Comparison of ENCODE assay signal across 11 mouse cellular contexts in the genomic region with DNA sequence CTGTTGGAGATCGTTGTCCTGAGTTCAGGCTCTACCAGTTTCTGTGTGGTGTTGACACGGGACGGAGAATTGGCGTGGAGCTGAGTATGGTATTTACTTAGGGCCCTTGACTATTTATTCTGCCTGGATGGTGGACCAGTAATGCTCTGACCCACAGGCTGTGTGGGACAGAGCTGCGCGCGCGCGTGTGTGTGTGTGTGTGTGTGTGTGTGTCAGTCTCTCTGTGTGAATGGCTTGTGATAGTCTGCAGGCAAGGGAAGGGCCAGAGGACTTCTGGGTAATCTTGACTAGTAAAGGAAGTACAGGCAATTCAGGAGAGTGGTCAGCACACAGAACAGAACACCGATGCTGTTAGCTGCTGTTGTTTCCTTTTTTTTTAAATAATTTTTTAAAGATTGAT. TPM values are rescaled to one million over a fixed set of nuclear protein-coding genes. Genes with fewer than 3 reads are reported as not detected.
DNase-seq lines count a peak whose midpoint lies in the region; ATAC-seq and TF ChIP-seq lines count a peak whose summit lies in the region.
"Had no signal": no experiment of that assay in that cellular context is flagged by ENCODE, and none has a peak within 500 bp of the region (broad histone marks: within the 10 kb centered on the region; RNA-seq: fewer than 3 reads in every experiment).

No protein-coding gene starts in this region.

- 0 out of 2 replicates have a peak overlapping the region, but pooled peaks have one; percentile 41 for H3K27ac ChIP-seq in kidney, adult 2 months (ENCODE audit: insufficient read depth, low read depth, low read length)
- H3K27ac ChIP-seq in spleen, adult 2 months (ENCODE audit: insufficient read depth, low read length): peak overlapping the region; percentile 78
- H3K27ac ChIP-seq in liver, embryonic 11.5 days (ENCODE audit: low read depth, low read length): peak overlapping the region; percentile 60
- H3K27ac ChIP-seq in forebrain, postnatal 0 days (ENCODE audit: low read depth, low read length): no peak overlapping the region
- H3K27ac ChIP-seq: hindbrain, embryonic 15.5 days had no signal

- no peaks in the 10 kb centered on the region for H3K9me3 ChIP-seq in liver, embryonic 11.5 days (ENCODE audit: control insufficient read depth, low read length)
- H3K9me3 ChIP-seq in forebrain, postnatal 0 days (ENCODE audit: low read length): no peaks in the 10 kb centered on the region
- H3K9me3 ChIP-seq: embryonic facial prominence, embryonic 15.5 days; hindbrain, embryonic 15.5 days had no signal

- TF ChIP-seq CTCF in kidney, adult 2 months (conservative IDR thresholded peaks at IDR 0.05; ENCODE audit: insufficient read depth, insufficient read length, low read depth, low read length): no peak
- no peak for TF ChIP-seq CTCF in spleen, adult 2 months (IDR thresholded peaks at IDR 0.05; ENCODE audit: extremely low read depth, insufficient read depth, insufficient read length, insufficient replicate concordance)
- no peak for TF ChIP-seq CTCF in forebrain, postnatal 0 days (IDR thresholded peaks at IDR 0.05; ENCODE audit: low read depth)

- peak overlapping the region; percentile 34; the same call in 1 of the 2 replicates for H3K9ac ChIP-seq in liver, embryonic 11.5 days (ENCODE audit: low read depth, low read length)
- H3K9ac ChIP-seq in forebrain, postnatal 0 days: no peak overlapping the region
- H3K9ac ChIP-seq: embryonic facial prominence, embryonic 15.5 days; hindbrain, embryonic 15.5 days had no signal

- H3K4me2 ChIP-seq in liver, embryonic 11.5 days: peak overlapping the region; percentile 41
- no peak overlapping the region for H3K4me2 ChIP-seq in forebrain, postnatal 0 days (ENCODE audit: low read depth)
- H3K4me2 ChIP-seq: embryonic facial prominence, embryonic 15.5 days; hindbrain, embryonic 15.5 days had no signal

- ATAC-seq in liver, embryonic 11.5 days (replicated peaks; ENCODE audit: low FRiP score): no peak
- ATAC-seq in inflammation-experienced regulatory T-cells, adult 6 months: no peak
- no peak for ATAC-seq in forebrain, postnatal 0 days

- H3K4me1 ChIP-seq in kidney, adult 2 months (ENCODE audit: control insufficient read depth, insufficient read depth, low read length): peaks cover 21% of the 10 kb centered on the region
- H3K4me1 ChIP-seq in spleen, adult 2 months (ENCODE audit: control insufficient read depth, insufficient read depth, insufficient read length): peaks cover 42% of the 10 kb centered on the region
- peaks cover 62% of the 10 kb centered on the region for H3K4me1 ChIP-seq in liver, embryonic 11.5 days (replicated peaks; ENCODE audit: control insufficient read depth, insufficient read depth, low read length)
- peaks cover 12% of the 10 kb centered on the region for H3K4me1 ChIP-seq in forebrain, postnatal 0 days (ENCODE audit: insufficient read depth)

- 74% methylated on average over 10 of the region's 10 CpGs for WGBS in kidney, adult 2 months
- WGBS in spleen, adult 2 months: 81% methylated on average over 10 of the region's 10 CpGs
- 78% methylated on average over 10 of the region's 10 CpGs for WGBS in liver, embryonic 11.5 days
- 91% methylated on average over 10 of the region's 10 CpGs for WGBS in forebrain, postnatal 0 days

- DNase-seq in kidney, adult 2 months: no peak
- DNase-seq in kidney, adult 11 months: no peak
- DNase-seq in spleen, adult 2 months (ENCODE audit: low read depth in 1 of 2, low spot score in 2 of 2): no peak
- DNase-seq in spleen, adult 18-20 months: no peak
- DNase-seq in liver, embryonic 11.5 days (ENCODE audit: low spot score): no peak
- DNase-seq in forebrain, postnatal 0 days: no peak
- DNase-seq: cerebellum, adult 9-10 months; layer of hippocampus, postnatal 36 days had no signal

- no peak for TF ChIP-seq POLR2A in kidney, adult 2 months (IDR thresholded peaks at IDR 0.05; ENCODE audit: low read depth, low read length)
- TF ChIP-seq POLR2A in spleen, adult 2 months (IDR thresholded peaks at IDR 0.05; ENCODE audit: low read depth, low read length): no peak

- no peaks in the 10 kb centered on the region for H3K27me3 ChIP-seq in kidney, adult 2 months (replicated peaks; ENCODE audit: control insufficient read depth, insufficient read depth, low read length)
- no peaks in the 10 kb centered on the region for H3K27me3 ChIP-seq in spleen, adult 2 months (ENCODE audit: control insufficient read depth, insufficient read depth, low read length)
- no peaks in the 10 kb centered on the region for H3K27me3 ChIP-seq in liver, embryonic 11.5 days (replicated peaks; ENCODE audit: control insufficient read depth, insufficient read depth, low read length)
- no peaks in the 10 kb centered on the region for H3K27me3 ChIP-seq in forebrain, postnatal 0 days (ENCODE audit: insufficient read depth, low read length)
- H3K27me3 ChIP-seq: embryonic facial prominence, embryonic 15.5 days; hindbrain, embryonic 15.5 days had no signal

- no peaks in the 10 kb centered on the region for H3K36me3 ChIP-seq in kidney, adult 2 months (ENCODE audit: control insufficient read depth, insufficient read depth, low read length)
- H3K36me3 ChIP-seq in spleen, adult 2 months (ENCODE audit: control insufficient read depth, insufficient read depth, low read length): no peaks in the 10 kb centered on the region
- H3K36me3 ChIP-seq in liver, embryonic 11.5 days (ENCODE audit: control insufficient read depth, insufficient read depth, low read length): peaks cover 3% of the 10 kb centered on the region; the same call in 1 of the 2 replicates
- no peaks in the 10 kb centered on the region; the same call in 1 of the 2 replicates for H3K36me3 ChIP-seq in forebrain, postnatal 0 days (ENCODE audit: insufficient read depth)
- H3K36me3 ChIP-seq: hindbrain, embryonic 15.5 days had no signal

- H3K4me3 ChIP-seq in kidney, adult 2 months (ENCODE audit: insufficient read depth, low read depth, low read length): no peak overlapping the region
- no peak overlapping the region for H3K4me3 ChIP-seq in spleen, adult 2 months (ENCODE audit: extremely low read depth, insufficient read depth, insufficient read length)
- H3K4me3 ChIP-seq in liver, embryonic 11.5 days (ENCODE audit: low read depth, low read length): no peak overlapping the region
- no peak overlapping the region for H3K4me3 ChIP-seq in forebrain, postnatal 0 days (ENCODE audit: low read depth, low read length)
- H3K4me3 ChIP-seq: embryonic facial prominence, embryonic 15.5 days; hindbrain, embryonic 15.5 days had no signal

RNA-seq across cellular contexts. Expression of gene Cmip, which starts 24.8 kb away (rescaled TPM):
- polyA plus RNA-seq in kidney, adult 2 months (2012; rRNA removed): 104 and 112 TPM in 2 replicates
- 48.2 and 67.6 TPM in 2 replicates for polyA plus RNA-seq in spleen, adult 2 months (2012; rRNA removed)
- 14.3 and 17.1 TPM in 2 replicates for polyA plus RNA-seq in liver, embryonic 11.5 days (2014; fragmentation: Nextera tagmentation; extraction: Ambion mirVana)
- polyA plus RNA-seq in inflammation-experienced regulatory T-cells, adult 6 months (2017; shearing (Covaris generic)): 10 to 100 TPM; 23.9 to 28.7 (median 25.5) TPM
- total RNA-seq in forebrain, postnatal 0 days (2014; rRNA removed): 139 and 204 TPM in 2 replicates
- 126 and 192 TPM in 2 replicates for polyA plus RNA-seq in forebrain, postnatal 0 days (2015; fragmentation: Nextera tagmentation; extraction: Ambion mirVana)
